Mouse (Mus musculus) megakaryocyte, embryonic 14.5 days (primary cell): ENCODE data around the gene Wnt7b. TPM values are rescaled to one million over a fixed set of nuclear protein-coding genes. Genes with fewer than 3 reads are reported as not detected.

Source experiments
- H3K27me3 ChIP-seq: replicated peaks from 2 replicates; pipeline ENCODE3; 2012; ENCODE audit warnings: inconsistent platforms
- H3K36me3 ChIP-seq: replicated peaks from 2 replicates; pipeline ENCODE3; 2012; ENCODE audit warnings: low read length, inconsistent platforms, mixed read lengths
- H3K4me1 ChIP-seq: 2 replicates; pipeline ENCODE4 v1.6.1; 2012; ENCODE audit warnings: inconsistent platforms
- H3K4me3 ChIP-seq: replicated peaks from 2 replicates; pipeline ENCODE3; 2012; ENCODE audit warnings: moderate library complexity, mild to moderate bottlenecking, inconsistent platforms
- H3K9me3 ChIP-seq: 2 replicates; pipeline ENCODE4 v1.6.1; 2012; ENCODE audit warnings: inconsistent platforms
- FLI1 ChIP-seq: IDR thresholded peaks from 2 replicates; pipeline ENCODE4 v1.6.1; 2012; ENCODE audit warnings: low read length, inconsistent platforms, mixed read lengths
- GATA1 ChIP-seq: IDR thresholded peaks from 3 replicates; pipeline ENCODE4 v1.6.1; 2012; ENCODE audit warnings: mixed read lengths, low read length, inconsistent platforms, borderline replicate concordance
- polyA plus RNA-seq: library from polyadenylated mRNA; stranded (reverse); fragments of >175 nt; gene quantifications from 2 replicates; pipeline ENCODE4 v1.2.3, GENCODE M21; 2012; ENCODE audit warnings: low replicate concordance; ENCODE audit not compliant: insufficient read depth

The Wnt7b gene
- not detected in 2 replicates for polyA plus RNA-seq

- TF ChIP-seq GATA1 (no peak), FLI1 (no peak)
- Histone ChIP-seq H3K4me3 (no peak within 1 kb of the TSS), H3K36me3 (no peaks in the 10 kb centered on the region), H3K27me3 (peaks cover 92% of the 10 kb centered on the region), H3K4me1 (peaks cover 30% of the 10 kb centered on the region), H3K9me3 (peaks cover 20% of the 10 kb centered on the region)
Observed at GRCm38 (mm10) chr15:85582356-85582910, at the start of gene Wnt7b. Gene Wnt7b (minus strand): TSS chr15:85582473.

GRCm38 (mm10) chr15:85631591-85631990, 49.3 kb upstream of the Wnt7b start:
- no peaks in the 10 kb centered on the region for H3K36me3 ChIP-seq
- H3K9me3 ChIP-seq, result no peaks in the 10 kb centered on the region
- no peak overlapping the region for H3K4me3 ChIP-seq
- TF ChIP-seq FLI1 (no peak), GATA1 (no peak)
- H3K27me3 ChIP-seq, result peaks cover 36% of the 10 kb centered on the region
- peaks cover 45% of the 10 kb centered on the region for H3K4me1 ChIP-seq

- H3K9me3 ChIP-seq, result peaks cover 6% of the 10 kb centered on the region
- TF ChIP-seq FLI1 (no peak), GATA1 (no peak)
- no peaks in the 10 kb centered on the region for H3K36me3 ChIP-seq
- peaks cover 52% of the 10 kb centered on the region for H3K27me3 ChIP-seq
- H3K4me3 ChIP-seq, result no peak overlapping the region
- H3K4me1 ChIP-seq, result peaks cover 45% of the 10 kb centered on the region
Observed at GRCm38 (mm10) chr15:85629924-85630545, 47.8 kb upstream of the Wnt7b start.

GRCm38 (mm10) chr15:85625666-85626279, 43.5 kb upstream of the Wnt7b start:
- TF ChIP-seq FLI1 (no peak), GATA1 (no peak)
- Histone ChIP-seq H3K4me3 (peak overlapping the region; percentile 75), H3K27me3 (peaks cover 94% of the 10 kb centered on the region)

GRCm38 (mm10) chr15:85622213-85622612, 39.9 kb upstream of the Wnt7b start:
- TF ChIP-seq FLI1, result no peak
- TF ChIP-seq GATA1, result no peak
- Histone ChIP-seq H3K36me3 (no peaks in the 10 kb centered on the region), H3K9me3 (peaks cover 36% of the 10 kb centered on the region), H3K4me3 (no peak overlapping the region), H3K27me3 (peaks cover 91% of the 10 kb centered on the region), H3K4me1 (peaks cover 15% of the 10 kb centered on the region)

More at GRCm38 (mm10) chr15:85625666-85626279, 43.5 kb upstream of the Wnt7b start:
- Histone ChIP-seq H3K4me1 (peaks cover 42% of the 10 kb centered on the region), H3K9me3 (peaks cover 19% of the 10 kb centered on the region), H3K36me3 (no peaks in the 10 kb centered on the region)

GRCm38 (mm10) chr15:85615537-85616100, 33.3 kb upstream of the Wnt7b start:
- no peaks in the 10 kb centered on the region for H3K36me3 ChIP-seq
- TF ChIP-seq FLI1 (no peak), GATA1 (no peak)

GRCm38 (mm10) chr15:85615075-85615474, 32.8 kb upstream of the Wnt7b start:
- H3K9me3 ChIP-seq, result peaks cover 26% of the 10 kb centered on the region
- peaks cover 25% of the 10 kb centered on the region for H3K4me1 ChIP-seq

More at GRCm38 (mm10) chr15:85615537-85616100, 33.3 kb upstream of the Wnt7b start:
- Histone ChIP-seq H3K27me3 (peaks cover 81% of the 10 kb centered on the region), H3K9me3 (peaks cover 26% of the 10 kb centered on the region), H3K4me1 (peaks cover 19% of the 10 kb centered on the region), H3K4me3 (no peak overlapping the region)

GRCm38 (mm10) chr15:85613358-85614266, 31.3 kb upstream of the Wnt7b start:
- peaks cover 15% of the 10 kb centered on the region for H3K9me3 ChIP-seq
- H3K27me3 ChIP-seq, result peaks cover 78% of the 10 kb centered on the region
- H3K36me3 ChIP-seq, result no peaks in the 10 kb centered on the region
- H3K4me3 ChIP-seq, result no peak overlapping the region
- H3K4me1 ChIP-seq, result peaks cover 25% of the 10 kb centered on the region
- TF ChIP-seq FLI1, result no peak
- TF ChIP-seq GATA1, result no peak

More at GRCm38 (mm10) chr15:85615075-85615474, 32.8 kb upstream of the Wnt7b start:
- no peak for TF ChIP-seq FLI1
- no peak for TF ChIP-seq GATA1
- peaks cover 79% of the 10 kb centered on the region for H3K27me3 ChIP-seq
- no peak overlapping the region for H3K4me3 ChIP-seq
- H3K36me3 ChIP-seq, result no peaks in the 10 kb centered on the region
